ENCODE assay signal across 1 mouse cellular context in genomic region chr2:79713662-79714091, GRCm38 (mm10).
TF ChIP-seq lines count a peak whose summit lies in the region.

No protein-coding gene starts in this region.

TF ChIP-seq in CH12.LX, 34 proteins besides CTCF, POLR2A, EP300 and RAD21 (continued from another document):
- TF ChIP-seq E2F4 (IDR thresholded peaks at IDR 0.05; ENCODE audit: insufficient replicate concordance, low read depth, low read length) (no peak), TCF12 (IDR thresholded peaks at IDR 0.05; ENCODE audit: low read depth, low read length) (no peak), USF1 (IDR thresholded peaks at IDR 0.05; ENCODE audit: low read depth, low read length) (no peak), MAFK (IDR thresholded peaks at IDR 0.05; ENCODE audit: insufficient replicate concordance, low read length) (peak; percentile 58; the same call in 1 of the 2 replicates), UBTF (IDR thresholded peaks at IDR 0.05; ENCODE audit: low read depth, low read length) (no peak), NRF1 (IDR thresholded peaks at IDR 0.05; ENCODE audit: low read depth, low read length) (no peak), ZKSCAN1 (IDR thresholded peaks at IDR 0.05; ENCODE audit: borderline replicate concordance, low read depth, low read length) (no peak), ELF1 (IDR thresholded peaks at IDR 0.05; ENCODE audit: low read depth, low read length) (0 out of 2 replicates have a peak, but pooled peaks have one; percentile 44), RCOR1 (conservative IDR thresholded peaks at IDR 0.05; ENCODE audit: low read depth, low read length) (no peak; the same call in 1 of the 2 replicates), JUN (IDR thresholded peaks at IDR 0.05; ENCODE audit: insufficient read depth, low read depth, low read length) (peak; percentile 37), ZNF384 (IDR thresholded peaks at IDR 0.05; ENCODE audit: low read depth, low read length) (no peak), SIN3A (IDR thresholded peaks at IDR 0.05; ENCODE audit: low read length) (peak; percentile 92), MEF2A (IDR thresholded peaks at IDR 0.05; ENCODE audit: borderline replicate concordance, low read depth, low read length) (peak; percentile 97), NELFE (IDR thresholded peaks at IDR 0.05; ENCODE audit: low read depth, low read length) (no peak)
TF ChIP-seq in CH12.LX: peak in this region for 16.
